Mouse (Mus musculus): Measurements from ENCODE around the gene Rnf141. TPM values are rescaled to one million over a fixed set of nuclear protein-coding genes. Genes with fewer than 3 reads are reported as not detected.

Gene Rnf141
- polyA plus RNA-seq, 1 experiment from 2014 or later = 29.0 TPM

GRCm38 (mm10) chr7:110772343-110772742, 71.9 kb downstream of the Rnf141 start:
- Histone ChIP-seq H3K9ac (ENCODE audit: low read depth, low read length) (peak overlapping the region; percentile 87), H3K4me1 (ENCODE audit: control insufficient read depth, low read depth, low read length) (peaks cover 72% of the 10 kb centered on the region), H3K36me3 (ENCODE audit: control insufficient read depth, insufficient read depth) (no peaks in the 10 kb centered on the region), H3K4me2 (ENCODE audit: low read depth, low read length) (peak overlapping the region; percentile 82; the same call in 1 of the 2 replicates), H3K27ac (ENCODE audit: low read length) (peak overlapping the region; percentile 92), H3K9me3 (replicated peaks; ENCODE audit: control insufficient read depth, low read length) (no peaks in the 10 kb centered on the region), H3K4me3 (ENCODE audit: low read depth, low read length) (no peak overlapping the region), H3K27me3 (ENCODE audit: control insufficient read depth, insufficient read depth, low read depth, low read length) (no peaks in the 10 kb centered on the region; the same call in 1 of the 2 replicates)
- ATAC-seq (ENCODE audit: low read depth) = no peak
- 67% methylated on average over 3 of the region's 3 CpGs for WGBS (ENCODE audit: insufficient replicate concordance)

- Histone ChIP-seq H3K4me3 (ENCODE audit: low read depth, low read length) (no peak overlapping the region), H3K9ac (ENCODE audit: low read depth, low read length) (peak overlapping the region; percentile 49), H3K9me3 (replicated peaks; ENCODE audit: control insufficient read depth, low read length) (no peaks in the 10 kb centered on the region), H3K27me3 (ENCODE audit: control insufficient read depth, insufficient read depth, low read depth, low read length) (no peaks in the 10 kb centered on the region; the same call in 1 of the 2 replicates), H3K27ac (ENCODE audit: low read length) (peak overlapping the region; percentile 92), H3K4me2 (ENCODE audit: low read depth, low read length) (peak overlapping the region; percentile 29; the same call in 1 of the 2 replicates), H3K36me3 (ENCODE audit: control insufficient read depth, insufficient read depth) (no peaks in the 10 kb centered on the region), H3K4me1 (ENCODE audit: control insufficient read depth, low read depth, low read length) (peaks cover 59% of the 10 kb centered on the region)
- 0 out of 2 replicates have a peak, but pooled peaks have one; percentile 1 for ATAC-seq (ENCODE audit: low read depth)
- WGBS (ENCODE audit: insufficient replicate concordance) = 31% methylated on average over 4 of the region's 4 CpGs
Observed at GRCm38 (mm10) chr7:110770949-110771348, 73.3 kb downstream of the Rnf141 start.

- WGBS (ENCODE audit: insufficient replicate concordance) = 10% methylated on average over 4 of the region's 4 CpGs
- peak overlapping the region; percentile 67 for H3K27ac ChIP-seq (ENCODE audit: low read length)
- peak overlapping the region; percentile 82 for H3K9ac ChIP-seq (ENCODE audit: low read depth, low read length)
- no peaks in the 10 kb centered on the region for H3K36me3 ChIP-seq (ENCODE audit: control insufficient read depth, insufficient read depth)
- no peaks in the 10 kb centered on the region for H3K9me3 ChIP-seq (replicated peaks; ENCODE audit: control insufficient read depth, low read length)
- peaks cover 53% of the 10 kb centered on the region for H3K4me1 ChIP-seq (ENCODE audit: control insufficient read depth, low read depth, low read length)
- peak overlapping the region; percentile 98 for H3K4me2 ChIP-seq (ENCODE audit: low read depth, low read length)
- no peaks in the 10 kb centered on the region; the same call in 1 of the 2 replicates for H3K27me3 ChIP-seq (ENCODE audit: control insufficient read depth, insufficient read depth, low read depth, low read length)
- peak; percentile 20; the same call in 1 of the 2 replicates for ATAC-seq (ENCODE audit: low read depth)
- peak overlapping the region; percentile 71 for H3K4me3 ChIP-seq (ENCODE audit: low read depth, low read length)
Observed at GRCm38 (mm10) chr7:110769094-110769493, 75.2 kb downstream of the Rnf141 start.

GRCm38 (mm10) chr7:110768451-110769064, 75.7 kb downstream of the Rnf141 start:
- Histone ChIP-seq H3K9ac (ENCODE audit: low read depth, low read length) (peak overlapping the region; percentile 82), H3K27me3 (ENCODE audit: control insufficient read depth, insufficient read depth, low read depth, low read length) (no peaks in the 10 kb centered on the region; the same call in 1 of the 2 replicates), H3K4me2 (ENCODE audit: low read depth, low read length) (peak overlapping the region; percentile 98), H3K4me1 (ENCODE audit: control insufficient read depth, low read depth, low read length) (peaks cover 53% of the 10 kb centered on the region), H3K36me3 (ENCODE audit: control insufficient read depth, insufficient read depth) (no peaks in the 10 kb centered on the region), H3K27ac (ENCODE audit: low read length) (peak overlapping the region; percentile 67), H3K9me3 (replicated peaks; ENCODE audit: control insufficient read depth, low read length) (no peaks in the 10 kb centered on the region), H3K4me3 (ENCODE audit: low read depth, low read length) (peak overlapping the region; percentile 71)
- ATAC-seq (ENCODE audit: low read depth) = peak; percentile 40
- under 1% methylated on average over 61 of the region's 61 CpGs for WGBS (ENCODE audit: insufficient replicate concordance)

GRCm38 (mm10) chr7:110768001-110768400, 76.3 kb downstream of the Rnf141 start, which contains the start of gene Ampd3:
Ampd3 (plus strand) TSS chr7:110768206.
- Histone ChIP-seq H3K27ac (ENCODE audit: low read length) (peak within 1 kb of the TSS; percentile 67), H3K4me1 (ENCODE audit: control insufficient read depth, low read depth, low read length) (peaks cover 48% of the 10 kb centered on the region)

GRCm38 (mm10) chr7:110762605-110763180, 81.6 kb downstream of the Rnf141 start:
- Histone ChIP-seq H3K27ac (ENCODE audit: low read length) (no peak overlapping the region), H3K9ac (ENCODE audit: low read depth, low read length) (no peak overlapping the region), H3K9me3 (replicated peaks; ENCODE audit: control insufficient read depth, low read length) (no peaks in the 10 kb centered on the region), H3K4me2 (ENCODE audit: low read depth, low read length) (no peak overlapping the region), H3K27me3 (ENCODE audit: control insufficient read depth, insufficient read depth, low read depth, low read length) (peaks cover 3% of the 10 kb centered on the region; the same call in 1 of the 2 replicates), H3K4me3 (ENCODE audit: low read depth, low read length) (no peak overlapping the region), H3K4me1 (ENCODE audit: control insufficient read depth, low read depth, low read length) (no peaks in the 10 kb centered on the region), H3K36me3 (ENCODE audit: control insufficient read depth, insufficient read depth) (no peaks in the 10 kb centered on the region)
- WGBS (ENCODE audit: insufficient replicate concordance) = 66% methylated on average over 5 of the region's 5 CpGs
- no peak for ATAC-seq (ENCODE audit: low read depth)

More at GRCm38 (mm10) chr7:110768001-110768400, 76.3 kb downstream of the Rnf141 start, which contains the start of gene Ampd3:
- 49% methylated on average over 15 of the region's 16 CpGs for WGBS (ENCODE audit: insufficient replicate concordance)
- no peak for ATAC-seq (ENCODE audit: low read depth)
- no peaks in the 10 kb centered on the region for H3K9me3 ChIP-seq (replicated peaks; ENCODE audit: control insufficient read depth, low read length)
- H3K4me3 ChIP-seq (ENCODE audit: low read depth, low read length) = peak within 1 kb of the TSS; percentile 71
- no peaks in the 10 kb centered on the region; the same call in 1 of the 2 replicates for H3K27me3 ChIP-seq (ENCODE audit: control insufficient read depth, insufficient read depth, low read depth, low read length)
- peak within 1 kb of the TSS; percentile 98 for H3K4me2 ChIP-seq (ENCODE audit: low read depth, low read length)
- peak within 1 kb of the TSS; percentile 82 for H3K9ac ChIP-seq (ENCODE audit: low read depth, low read length)
- H3K36me3 ChIP-seq (ENCODE audit: control insufficient read depth, insufficient read depth) = no peaks in the 10 kb centered on the region

- WGBS (ENCODE audit: insufficient replicate concordance) = 39% methylated on average over 2 of the region's 2 CpGs
- H3K9me3 ChIP-seq (replicated peaks; ENCODE audit: control insufficient read depth, low read length) = no peaks in the 10 kb centered on the region
- H3K9ac ChIP-seq (ENCODE audit: low read depth, low read length) = no peak overlapping the region
- H3K27me3 ChIP-seq (ENCODE audit: control insufficient read depth, insufficient read depth, low read depth, low read length) = no peaks in the 10 kb centered on the region
- H3K4me1 ChIP-seq (ENCODE audit: control insufficient read depth, low read depth, low read length) = no peaks in the 10 kb centered on the region
- no peak for ATAC-seq (ENCODE audit: low read depth)
- H3K4me3 ChIP-seq (ENCODE audit: low read depth, low read length) = no peak overlapping the region
- no peak overlapping the region for H3K4me2 ChIP-seq (ENCODE audit: low read depth, low read length)
- H3K36me3 ChIP-seq (ENCODE audit: control insufficient read depth, insufficient read depth) = no peaks in the 10 kb centered on the region
- H3K27ac ChIP-seq (ENCODE audit: low read length) = no peak overlapping the region
Observed at GRCm38 (mm10) chr7:110756440-110756839, 87.8 kb downstream of the Rnf141 start.

GRCm38 (mm10) chr7:110753926-110754330, 90.3 kb downstream of the Rnf141 start:
- no peak for ATAC-seq (ENCODE audit: low read depth)
- H3K9me3 ChIP-seq (replicated peaks; ENCODE audit: control insufficient read depth, low read length) = no peaks in the 10 kb centered on the region
- H3K4me2 ChIP-seq (ENCODE audit: low read depth, low read length) = no peak overlapping the region
- H3K4me3 ChIP-seq (ENCODE audit: low read depth, low read length) = no peak overlapping the region
- no peaks in the 10 kb centered on the region for H3K4me1 ChIP-seq (ENCODE audit: control insufficient read depth, low read depth, low read length)
- H3K27ac ChIP-seq (ENCODE audit: low read length) = no peak overlapping the region
- WGBS (ENCODE audit: insufficient replicate concordance) = 40% methylated on average over 5 of the region's 5 CpGs
- H3K9ac ChIP-seq (ENCODE audit: low read depth, low read length) = no peak overlapping the region
- no peaks in the 10 kb centered on the region for H3K36me3 ChIP-seq (ENCODE audit: control insufficient read depth, insufficient read depth)
- no peaks in the 10 kb centered on the region for H3K27me3 ChIP-seq (ENCODE audit: control insufficient read depth, insufficient read depth, low read depth, low read length)

GRCm38 (mm10) chr7:110753310-110753709, 90.9 kb downstream of the Rnf141 start:
- no peak overlapping the region for H3K4me3 ChIP-seq (ENCODE audit: low read depth, low read length)
- no peaks in the 10 kb centered on the region for H3K4me1 ChIP-seq (ENCODE audit: control insufficient read depth, low read depth, low read length)
- no peaks in the 10 kb centered on the region for H3K36me3 ChIP-seq (ENCODE audit: control insufficient read depth, insufficient read depth)
- no peak overlapping the region for H3K4me2 ChIP-seq (ENCODE audit: low read depth, low read length)
- 70% methylated on average over 1 of the region's 1 CpGs for WGBS (ENCODE audit: insufficient replicate concordance)
- no peaks in the 10 kb centered on the region for H3K27me3 ChIP-seq (ENCODE audit: control insufficient read depth, insufficient read depth, low read depth, low read length)
- ATAC-seq (ENCODE audit: low read depth) = no peak
- no peaks in the 10 kb centered on the region for H3K9me3 ChIP-seq (replicated peaks; ENCODE audit: control insufficient read depth, low read length)
- H3K9ac ChIP-seq (ENCODE audit: low read depth, low read length) = no peak overlapping the region
- H3K27ac ChIP-seq (ENCODE audit: low read length) = no peak overlapping the region
